Mouse (Mus musculus) liver, embryonic 12.5 days (tissue): ENCODE results near the gene Otud5. TPM values are rescaled to one million over a fixed set of nuclear protein-coding genes. Genes with fewer than 3 reads are reported as not detected.
A peak's percentile ranks its signal among the peaks of the same experiment; 100 is the strongest.

Experiments
- microRNA counts: library from miRNA; unstranded; fragments of <30 nt; microRNA quantifications from one replicate; lab custom pipeline; 2017
- microRNA-seq: library from miRNA; unstranded; fragments of <30 nt; microRNA quantifications from one replicate; pipeline ENCODE4, GENCODE M21; 2017
- polyA plus RNA-seq: library from polyadenylated mRNA; unstranded; fragments of >200 nt; fragmentation: Nextera tagmentation; extraction: Ambion mirVana; gene quantifications from 2 replicates; pipeline ENCODE4 v1.2.1, GENCODE M21; 2016

Gene Otud5
- polyA plus RNA-seq, 1 experiment from 2014 or later: 57.3 TPM

MicroRNAs within 50 kb of the gene (microRNA counts, 519-probe panel; counts per million panel counts)
- 3,784 counts per million, percentile 77 among the panel's probes with 10 or more counts for microRNA mmu-miR-1198 (lab: Ali Mortazavi, UCI)

Small RNA genes lying within 50 kb of the gene (microRNA-seq; reads per million reads assigned to microRNA genes)
- gene Mir1198: 25.7 reads per million, percentile 34 among the genes with 10 or more reads in this experiment

Other genes with a start within 250 kb of the Otud5 start
- gene Ccdc22, start 235.8 kb upstream of the Otud5 start, polyA plus RNA-seq: 26.1 and 26.2 TPM in 2 replicates
- 0.04 TPM in 2 replicates for gene Cacna1f, start 234.3 kb upstream of the Otud5 start, polyA plus RNA-seq
- gene Syp, start 202.9 kb upstream of the Otud5 start, polyA plus RNA-seq: 0.41 and 0.76 TPM in 2 replicates
- gene Prickle3, start 184.1 kb upstream of the Otud5 start, polyA plus RNA-seq: 1.3 and 1.4 TPM in 2 replicates
- 36.2 and 37.6 TPM in 2 replicates for gene Plp2, start 170.0 kb upstream of the Otud5 start, polyA plus RNA-seq
- 0.04 TPM in 1 of 2 replicates, not detected in the other for gene Magix, start 160.1 kb upstream of the Otud5 start, polyA plus RNA-seq
- gene Gpkow, start 144.2 kb upstream of the Otud5 start, polyA plus RNA-seq: 18.9 and 20.8 TPM in 2 replicates
- gene Wdr45, start 127.0 kb upstream of the Otud5 start, polyA plus RNA-seq: 14.6 and 15.6 TPM in 2 replicates
- gene Gm45208, start 119.1 kb upstream of the Otud5 start, polyA plus RNA-seq: not detected in 2 replicates
- 13.0 and 13.4 TPM in 2 replicates for gene Praf2, start 112.9 kb upstream of the Otud5 start, polyA plus RNA-seq
- 2.6 and 3.2 TPM in 2 replicates for gene Ccdc120, start 90.5 kb upstream of the Otud5 start, polyA plus RNA-seq
- gene Tfe3, start 78.8 kb upstream of the Otud5 start, polyA plus RNA-seq: 14.1 and 15.1 TPM in 2 replicates
- 36.8 and 39.1 TPM in 2 replicates for gene Gripap1, start 51.6 kb upstream of the Otud5 start, polyA plus RNA-seq
- gene Kcnd1, start 19.1 kb upstream of the Otud5 start, polyA plus RNA-seq: 0.37 and 0.38 TPM in 2 replicates
- 5.0 and 5.2 TPM in 2 replicates for gene Pim2, start 36.9 kb downstream of the Otud5 start, polyA plus RNA-seq
- gene Slc35a2, start 42.7 kb downstream of the Otud5 start, polyA plus RNA-seq: 19.7 and 23.1 TPM in 2 replicates
- gene Pqbp1, start 57.9 kb downstream of the Otud5 start, polyA plus RNA-seq: 65.0 and 65.2 TPM in 2 replicates
- 98.3 and 98.9 TPM in 2 replicates for gene Timm17b, start 58.0 kb downstream of the Otud5 start, polyA plus RNA-seq
- gene Gm10491, start 66.5 kb downstream of the Otud5 start, polyA plus RNA-seq: not detected in 2 replicates
- gene Gm10490, start 68.2 kb downstream of the Otud5 start, polyA plus RNA-seq: not detected in 2 replicates
- 0.26 and 0.33 TPM in 2 replicates for gene Pcsk1n, start 78.5 kb downstream of the Otud5 start, polyA plus RNA-seq
- 0.17 TPM in 1 of 2 replicates, not detected in the other for gene Eras, start 87.2 kb downstream of the Otud5 start, polyA plus RNA-seq
- gene Hdac6, start 106.5 kb downstream of the Otud5 start, polyA plus RNA-seq: 15.4 and 15.8 TPM in 2 replicates
- gene Gata1, start 136.7 kb downstream of the Otud5 start, polyA plus RNA-seq: 148 and 156 TPM in 2 replicates
- gene Glod5, start 177.1 kb downstream of the Otud5 start, polyA plus RNA-seq: 0.25 TPM in 1 of 2 replicates, not detected in the other
- gene Suv39h1, start 233.4 kb downstream of the Otud5 start, polyA plus RNA-seq: 57.1 and 57.5 TPM in 2 replicates
- 3.2 and 3.5 TPM in 2 replicates for gene Was, start 249.1 kb downstream of the Otud5 start, polyA plus RNA-seq